Mouse (Mus musculus) hematopoietic stem cell, adult 5-6 weeks (primary cell): ENCODE results near the gene Txnrd2. TPM values are rescaled to one million over a fixed set of nuclear protein-coding genes. Genes with fewer than 3 reads are reported as not detected.

Experiments used
- ATAC-seq, 2 experiments: fragments of 125-278 bp in 1 of 2; replicated peaks in 1 of 2; 2 replicates each; pipeline ENCODE4 v1.8.0; 2016 to 2017; ENCODE audit warnings: inconsistent platforms in 2 of 2, mild to moderate bottlenecking in 2 of 2, moderate number of reproducible peaks in 2 of 2, low read depth in 1 of 2, moderate TSS enrichment in 1 of 2; ENCODE audit not compliant: low FRiP score in 2 of 2, poor library complexity in 2 of 2, severe bottlenecking in 2 of 2, insufficient read depth in 1 of 2, low TSS enrichment in 1 of 2
- total RNA-seq: library from RNA; stranded (forward); fragments of 172-1452, 232-1000 nt; gene quantifications from 2 replicates; pipeline ENCODE4 v1.2.3, GENCODE M21; 2017

Gene Txnrd2
- total RNA-seq, 1 experiment from 2014 or later: 16.3 TPM

DNA sequence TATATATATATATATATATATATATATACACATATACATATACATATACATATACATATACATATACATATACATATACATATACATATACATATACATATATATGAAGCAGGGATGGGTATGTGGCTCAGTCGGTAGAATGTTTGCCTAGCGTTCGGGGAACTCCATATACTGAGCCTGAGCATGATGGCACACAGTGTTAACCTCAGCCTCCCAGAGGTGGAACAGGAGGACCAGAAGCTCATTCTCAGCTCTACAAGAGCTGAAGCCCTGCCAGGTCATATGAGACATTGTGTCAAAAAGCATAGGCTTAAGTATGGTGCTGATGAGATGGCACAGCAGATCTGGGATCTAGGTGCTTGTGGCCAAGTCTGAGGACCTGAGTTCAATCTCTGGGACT lies 64.1 kb downstream of the Txnrd2 start:
- no peak for ATAC-seq

DNA sequence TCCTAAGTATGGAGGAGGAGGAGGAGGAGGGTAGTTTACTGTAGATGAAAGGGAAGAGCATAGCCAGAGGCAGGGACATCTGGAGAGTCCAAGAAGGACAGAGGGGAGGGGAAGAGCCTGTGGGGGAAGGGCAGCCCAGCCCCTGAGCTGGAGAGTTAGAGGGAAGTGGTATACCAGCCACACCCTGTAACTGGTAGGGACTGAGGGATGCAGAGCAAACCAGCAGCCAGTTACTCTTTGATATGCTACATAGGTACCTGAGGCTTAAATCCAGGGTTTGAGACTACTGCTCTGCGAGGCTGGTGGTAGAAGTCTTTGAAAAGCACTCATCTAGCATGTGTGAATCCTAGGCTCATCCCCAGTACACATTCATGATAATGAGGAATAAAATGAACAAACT lies 64.7 kb downstream of the Txnrd2 start:
- no peak for ATAC-seq

DNA sequence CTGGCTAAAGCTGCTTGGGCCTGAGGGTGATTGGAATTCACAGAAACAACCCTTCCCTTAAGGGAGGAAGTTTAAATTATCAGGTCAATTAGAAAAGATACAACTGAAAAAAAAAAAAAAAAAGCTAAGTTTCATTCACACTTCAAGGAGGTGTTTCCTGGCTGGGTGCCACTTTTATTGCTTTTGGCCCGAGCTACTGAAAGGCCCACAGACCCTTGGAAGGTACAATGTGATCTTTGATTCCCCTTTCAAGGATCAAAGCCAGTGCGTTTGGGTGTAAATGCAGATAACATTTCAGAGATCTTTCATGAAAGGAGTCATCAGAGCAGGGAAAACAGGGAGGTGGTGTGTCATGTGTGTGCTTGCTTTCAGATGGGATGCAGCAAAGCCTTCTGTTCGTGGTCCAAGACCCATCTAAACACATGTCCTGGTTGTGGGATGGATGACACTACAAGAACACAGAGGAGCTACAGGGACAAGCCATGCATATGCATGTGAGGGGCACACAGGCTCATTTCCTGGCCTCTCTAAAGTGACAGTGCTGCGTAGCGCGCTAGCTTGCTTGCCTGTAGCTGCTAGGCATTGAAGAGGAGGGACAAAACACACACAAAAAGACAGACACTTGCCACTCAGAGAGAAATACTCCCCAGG lies 71.8 kb downstream of the Txnrd2 start:
- peak; percentile 37 to 47; a peak in 3 of 4 replicates for ATAC-seq

DNA sequence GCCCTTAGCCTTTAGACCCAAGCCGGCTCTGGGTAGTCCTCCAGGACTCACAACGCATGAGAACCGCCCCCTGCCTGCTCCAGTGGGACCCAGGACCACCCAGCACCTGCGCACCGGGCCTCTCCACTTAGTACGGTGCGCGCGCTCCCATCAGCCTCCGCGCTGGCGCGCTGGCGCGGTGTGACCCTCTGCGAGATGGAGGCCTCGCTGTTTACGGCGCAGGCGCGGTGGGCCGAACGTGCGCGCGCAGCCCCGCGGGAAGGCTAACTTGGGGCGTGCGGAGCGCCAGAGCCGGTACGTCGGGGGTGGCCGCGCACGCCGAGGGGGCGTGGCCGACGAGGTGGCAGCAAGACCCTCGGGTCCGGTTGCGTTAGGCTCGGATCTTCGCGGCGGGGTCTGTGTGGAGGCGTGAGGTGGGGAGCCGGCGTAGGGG lies 72.4 kb downstream of the Txnrd2 start, which contains the start of the genes Gnb1l and Rtl10:
Gnb1l (plus strand) TSS at position 156 of the 433 bp plus-strand sequence.
Rtl10 (plus strand) TSS at position 344 of the 433 bp plus-strand sequence.
- peak; percentile 81 to 91 for ATAC-seq

DNA sequence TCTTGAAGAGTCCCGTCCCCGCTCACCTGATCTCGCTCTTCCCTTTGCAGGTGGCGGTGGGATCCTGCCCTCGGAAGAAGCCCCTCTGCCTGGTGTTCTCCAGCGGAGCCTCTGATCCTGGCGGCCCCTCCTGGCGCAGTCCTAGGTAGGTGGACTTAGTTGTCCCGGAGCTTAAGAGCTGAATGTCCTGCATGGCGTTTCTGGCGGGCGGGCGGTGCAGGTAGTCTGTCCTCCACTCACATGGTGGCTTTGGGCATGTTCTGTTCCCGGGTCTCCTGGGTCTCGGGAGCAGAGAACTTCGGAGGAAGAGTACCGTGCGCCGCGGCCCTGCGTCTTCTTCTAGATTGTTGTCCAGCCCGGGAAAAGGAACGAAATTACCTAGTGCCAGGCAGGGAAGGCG lies 72.8 kb downstream of the Txnrd2 start:
- ATAC-seq: peak; percentile 2 to 8; a peak in 1 of 4 replicates

DNA sequence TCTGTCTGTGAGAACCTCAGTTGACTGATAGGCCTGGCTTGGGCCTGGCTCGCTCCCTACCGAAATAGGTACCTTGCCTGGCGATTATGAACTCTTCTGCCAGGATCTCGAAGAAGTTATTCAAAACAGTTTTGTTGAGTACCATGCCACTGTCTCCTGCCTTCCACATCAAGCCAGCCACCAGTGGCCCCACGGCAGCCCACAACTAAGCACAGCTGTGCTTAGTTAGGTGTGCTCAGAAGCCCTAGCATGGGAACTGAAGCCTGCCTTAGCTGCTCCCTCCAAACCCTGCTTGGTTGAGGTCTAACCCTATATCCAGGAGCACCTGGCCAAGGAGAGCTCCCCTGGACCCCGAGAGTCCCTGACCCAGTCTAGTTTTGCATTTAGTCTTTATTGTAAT lies 75.3 kb downstream of the Txnrd2 start:
- ATAC-seq: no peak

DNA sequence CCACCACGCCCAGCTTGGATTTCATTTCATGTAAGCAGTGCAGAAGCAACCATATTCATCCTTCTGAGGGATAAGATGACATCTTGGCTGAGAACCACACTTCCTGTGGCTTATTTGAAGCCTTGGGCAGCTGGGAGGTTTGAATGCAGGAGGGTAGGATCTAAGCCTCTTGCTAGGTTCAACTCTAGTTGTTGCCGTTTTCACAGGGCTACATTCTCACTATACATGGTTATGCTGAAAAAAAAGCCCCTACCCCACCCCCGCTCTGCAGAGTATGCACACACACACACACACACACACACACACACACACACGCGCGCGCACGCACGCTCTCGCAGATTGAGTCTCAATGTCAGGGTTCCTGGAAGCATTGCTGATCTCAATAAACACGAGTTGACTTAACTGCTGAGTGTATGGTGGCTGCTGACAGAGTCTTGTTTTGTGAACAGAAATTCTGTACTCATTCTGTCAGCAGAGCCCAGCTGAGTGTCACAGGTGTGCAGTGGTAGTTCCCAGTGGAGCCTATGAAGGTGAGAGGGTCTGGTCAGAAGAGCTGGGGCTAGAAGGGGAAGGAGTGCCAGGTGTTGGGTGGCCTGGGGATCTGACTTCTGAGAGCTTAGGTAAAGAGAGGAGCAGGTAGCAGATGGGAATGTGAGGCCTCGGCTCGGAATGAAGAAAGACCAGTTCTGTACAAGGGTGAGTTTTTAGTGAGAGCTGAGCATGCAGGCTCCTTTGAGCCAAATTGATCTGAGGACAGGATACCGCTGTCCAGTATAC lies 77.6 kb downstream of the Txnrd2 start:
- no peak for ATAC-seq

DNA sequence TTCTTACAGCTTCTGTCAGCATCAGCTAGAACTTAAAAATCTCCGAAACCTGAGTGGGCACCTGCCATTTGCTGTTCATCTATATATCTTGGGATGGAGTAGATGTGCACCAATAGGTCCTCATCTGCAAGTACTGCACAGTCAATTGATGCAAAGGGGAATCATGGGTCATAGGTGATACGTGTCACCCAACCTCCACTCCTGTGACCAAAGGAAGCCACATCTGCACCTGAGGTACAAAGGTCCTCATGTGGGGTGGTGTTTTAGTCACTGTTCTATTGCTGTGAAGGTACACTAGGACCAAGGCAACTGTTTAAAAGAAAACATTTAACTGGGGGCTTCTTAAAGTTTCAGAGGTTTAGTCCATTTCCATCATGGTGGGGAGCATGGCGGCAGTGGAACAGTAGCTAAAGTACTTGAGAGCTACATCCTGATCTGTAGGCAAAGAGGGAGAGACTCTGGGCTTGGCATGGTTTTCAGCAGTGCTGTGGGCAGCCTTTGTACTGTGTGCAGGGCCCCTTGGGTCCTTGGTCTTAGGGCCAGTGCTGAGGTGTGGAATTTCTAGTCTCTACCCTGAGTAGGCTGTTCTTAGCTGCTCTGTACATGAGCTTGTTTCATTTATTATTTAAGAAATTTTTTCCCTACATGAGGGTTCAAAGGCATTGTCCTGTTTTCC lies 80.5 kb downstream of the Txnrd2 start:
- no peak for ATAC-seq

DNA sequence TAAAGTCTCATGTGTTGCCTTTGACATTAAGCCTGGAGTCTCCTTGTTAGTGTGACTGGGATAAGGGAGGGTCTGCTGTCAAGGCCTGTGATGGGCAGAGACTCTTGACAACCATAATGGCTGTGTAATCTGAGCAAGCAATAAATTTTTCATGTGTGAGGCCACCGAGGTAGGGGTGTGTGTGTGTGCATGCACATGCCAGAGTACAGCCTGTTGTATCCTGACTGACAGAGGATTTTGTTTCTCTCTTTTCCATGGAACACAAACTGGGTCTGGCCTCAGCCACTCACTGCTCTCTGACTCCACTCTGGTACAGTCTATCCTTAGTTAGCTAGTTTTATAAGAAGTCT lies 81.0 kb downstream of the Txnrd2 start:
- ATAC-seq: no peak

DNA sequence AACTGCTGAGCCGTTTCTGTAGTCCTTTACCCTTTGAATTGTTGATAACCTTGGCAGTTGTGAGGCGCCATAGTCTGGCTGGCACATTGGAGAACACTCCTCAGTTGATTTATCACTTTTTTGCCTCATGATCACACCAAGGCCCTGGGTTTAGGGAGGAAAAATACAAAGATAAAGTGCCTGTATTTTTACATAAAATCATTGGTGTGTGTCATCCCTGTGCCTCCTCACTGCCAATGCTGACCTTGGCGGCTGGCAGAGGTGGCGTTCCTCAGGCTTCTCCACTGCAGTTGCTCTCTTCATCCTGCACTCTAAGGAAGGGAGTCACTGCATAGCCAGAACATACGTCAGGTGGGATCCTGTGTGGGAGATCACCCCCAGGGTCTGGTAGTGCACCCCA lies 85.6 kb downstream of the Txnrd2 start:
- ATAC-seq: no peak

DNA sequence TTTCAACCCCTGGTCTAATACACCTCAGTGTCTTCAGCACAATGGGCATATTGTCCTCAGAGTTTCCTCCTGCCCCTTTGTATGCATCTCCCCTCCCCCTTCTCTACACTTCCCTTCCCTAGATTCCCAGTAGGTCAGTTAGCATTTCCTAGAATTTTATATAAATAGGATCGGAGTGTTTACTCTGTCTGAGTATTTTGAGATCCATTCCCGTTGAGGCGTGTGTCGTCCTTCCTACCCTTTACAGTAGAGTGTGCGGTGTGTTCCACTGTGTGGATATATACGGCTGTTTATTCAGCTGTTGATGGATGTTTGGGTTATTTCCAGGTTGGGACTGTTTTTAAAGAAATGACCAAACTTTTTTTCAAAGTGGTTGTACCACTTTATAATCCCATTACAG lies 87.3 kb downstream of the Txnrd2 start:
- ATAC-seq: no peak

DNA sequence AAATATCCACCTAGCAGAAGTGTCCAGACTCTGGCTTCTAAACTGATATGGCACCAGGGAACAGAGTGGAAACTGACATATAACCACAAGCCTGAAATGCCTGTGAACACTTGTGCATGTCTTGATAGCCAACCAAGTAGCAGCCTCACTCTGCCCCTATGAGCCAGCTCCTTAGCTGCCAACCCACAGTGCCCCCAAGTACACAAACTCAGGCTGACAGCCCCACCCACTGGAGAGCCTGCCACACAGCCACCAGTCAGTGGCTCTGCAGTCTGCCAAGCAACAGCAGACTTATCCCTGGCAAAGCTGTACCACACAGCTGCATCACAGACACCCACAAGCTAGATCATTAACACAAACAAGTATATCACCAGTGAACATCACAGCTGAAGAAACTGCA lies 91.9 kb downstream of the Txnrd2 start:
- peak in 1 of 2 experiments; percentile 25; a peak in 1 of 4 replicates for ATAC-seq

DNA sequence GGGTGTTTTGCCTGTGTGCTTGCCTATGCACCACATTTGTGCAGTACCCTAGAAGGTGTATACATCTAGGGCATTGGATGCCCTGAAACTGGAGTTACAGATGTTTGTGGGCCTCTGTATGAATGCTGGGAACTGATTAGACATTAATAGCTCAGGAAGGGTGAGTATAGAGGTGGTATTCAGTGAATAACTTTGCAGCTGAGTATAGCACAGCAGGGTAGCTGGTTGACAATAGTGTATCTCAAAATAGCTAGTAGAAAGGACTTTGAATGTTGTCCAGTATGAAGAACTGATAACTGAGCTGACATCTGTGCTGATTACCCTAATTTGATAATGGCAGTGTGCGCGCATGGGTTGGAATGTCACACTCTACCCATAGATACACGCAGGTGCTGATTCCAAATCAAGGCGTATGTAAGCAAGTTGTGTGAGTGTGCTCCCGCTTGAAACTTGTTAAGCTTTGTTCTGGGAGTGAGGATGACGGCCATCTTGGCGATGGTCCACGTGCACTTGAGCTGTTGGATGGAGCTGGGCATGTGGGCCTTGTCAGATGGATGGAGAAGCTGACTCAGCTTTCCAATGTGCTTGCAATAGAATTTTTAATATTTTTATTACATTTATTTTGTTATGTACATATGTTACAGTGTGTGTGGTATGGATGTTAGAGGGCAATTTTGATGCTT lies 97.5 kb downstream of the Txnrd2 start:
- ATAC-seq: no peak

DNA sequence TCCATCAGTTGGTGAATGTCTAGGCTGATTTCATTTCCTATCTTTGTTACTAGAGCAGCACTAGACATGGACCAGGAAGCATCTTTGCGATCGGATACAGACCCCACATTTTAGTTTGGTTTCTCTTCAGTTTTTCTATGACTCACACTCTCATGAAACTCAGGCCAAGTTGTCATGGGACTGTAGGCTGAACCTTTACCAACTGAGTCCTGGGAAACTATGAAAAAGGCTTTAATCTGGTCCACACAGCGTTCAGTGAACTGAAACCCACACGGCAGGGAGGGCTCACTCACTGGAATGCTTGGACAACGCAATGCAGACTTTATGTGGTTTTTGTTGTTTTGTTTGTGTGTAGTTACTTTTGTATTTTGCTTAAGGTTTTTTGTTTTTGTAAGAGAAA lies 102.5 kb downstream of the Txnrd2 start:
- no peak for ATAC-seq
